Mouse (Mus musculus): ENCODE measurements at regions not wholly inside any gene's neighbourhood (a gene's known extent, or its start where the extent isn't known, plus 50 kb on each side); places are given as distances from the start of the nearest gene placed in this dataset.
A peak's percentile ranks its signal among the peaks of the same experiment; 100 is the strongest.

DNA sequence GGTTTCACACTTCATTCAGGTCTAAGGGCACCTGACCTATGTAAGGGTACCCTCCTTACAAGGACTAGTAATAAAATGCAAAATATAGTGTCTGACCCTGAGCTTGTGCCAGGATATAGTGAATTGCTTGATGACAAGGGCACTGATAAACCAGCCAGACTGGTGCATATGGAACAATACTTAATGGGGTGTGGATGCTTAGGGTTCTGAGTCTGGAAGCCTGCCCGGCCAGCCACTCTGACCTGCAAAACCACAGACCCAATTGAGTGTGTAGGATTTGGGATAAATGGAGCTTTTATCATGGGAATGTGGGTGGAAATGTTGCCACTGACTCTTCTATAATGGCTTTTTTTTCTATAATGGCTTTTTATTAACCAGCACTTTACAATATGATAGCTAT, 1838.7 kb upstream of the Dsel start:
- H3K9me3 ChIP-seq = no peaks in the 10 kb centered on the region
- H3K4me2 ChIP-seq = no peak overlapping the region
- no peaks in the 10 kb centered on the region for H3K27me3 ChIP-seq (replicated peaks)
- no peak overlapping the region for H3K4me3 ChIP-seq
- 75% methylated on average over 1 of the region's 1 CpGs for WGBS
- H3K9ac ChIP-seq = no peak overlapping the region
- ATAC-seq (replicated peaks) = no peak
- no peaks in the 10 kb centered on the region for H3K4me1 ChIP-seq
- no peaks in the 10 kb centered on the region for H3K36me3 ChIP-seq (replicated peaks)
- H3K27ac ChIP-seq = no peak overlapping the region

DNA sequence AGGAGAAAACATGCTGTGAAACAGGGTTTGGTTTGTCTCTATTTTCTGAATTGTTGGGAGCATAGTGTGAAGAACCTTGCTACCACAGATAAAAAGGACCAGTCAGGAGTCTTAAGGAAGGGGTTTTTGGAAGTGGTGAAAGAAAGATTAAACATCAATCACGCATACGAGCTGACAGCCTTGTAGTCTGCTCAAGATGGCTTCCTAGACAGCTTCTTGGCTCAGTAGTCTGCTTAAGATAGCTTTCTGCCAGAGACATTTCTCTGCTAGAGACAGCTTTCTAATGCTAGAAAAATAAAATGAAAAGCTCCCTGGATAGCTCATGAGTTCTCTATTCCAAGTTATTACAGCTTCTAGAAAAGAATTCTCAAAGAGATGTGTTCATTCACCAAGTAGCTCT, 1823.9 kb upstream of the Dsel start:
- no peak overlapping the region for H3K4me2 ChIP-seq
- H3K27ac ChIP-seq = no peak overlapping the region
- H3K9me3 ChIP-seq = no peaks in the 10 kb centered on the region
- H3K27me3 ChIP-seq (replicated peaks) = no peaks in the 10 kb centered on the region
- ATAC-seq (replicated peaks) = no peak
- no peak overlapping the region for H3K9ac ChIP-seq
- 77% methylated on average over 2 of the region's 2 CpGs for WGBS
- H3K4me1 ChIP-seq = no peaks in the 10 kb centered on the region
- H3K36me3 ChIP-seq (replicated peaks) = no peaks in the 10 kb centered on the region
- H3K4me3 ChIP-seq = no peak overlapping the region

GRCm38 (mm10) chr1:113676301-113676871, 1811.7 kb upstream of the Dsel start:
- peak; percentile 65 for ATAC-seq (replicated peaks)
- H3K27me3 ChIP-seq (replicated peaks) = no peaks in the 10 kb centered on the region
- H3K4me3 ChIP-seq = no peak overlapping the region
- 0% methylated on average over 1 of the region's 1 CpGs for WGBS
- no peak overlapping the region for H3K9ac ChIP-seq
- no peaks in the 10 kb centered on the region for H3K4me1 ChIP-seq
- H3K4me2 ChIP-seq = no peak overlapping the region
- no peak overlapping the region for H3K27ac ChIP-seq
- no peaks in the 10 kb centered on the region for H3K9me3 ChIP-seq
- no peaks in the 10 kb centered on the region for H3K36me3 ChIP-seq (replicated peaks)

DNA sequence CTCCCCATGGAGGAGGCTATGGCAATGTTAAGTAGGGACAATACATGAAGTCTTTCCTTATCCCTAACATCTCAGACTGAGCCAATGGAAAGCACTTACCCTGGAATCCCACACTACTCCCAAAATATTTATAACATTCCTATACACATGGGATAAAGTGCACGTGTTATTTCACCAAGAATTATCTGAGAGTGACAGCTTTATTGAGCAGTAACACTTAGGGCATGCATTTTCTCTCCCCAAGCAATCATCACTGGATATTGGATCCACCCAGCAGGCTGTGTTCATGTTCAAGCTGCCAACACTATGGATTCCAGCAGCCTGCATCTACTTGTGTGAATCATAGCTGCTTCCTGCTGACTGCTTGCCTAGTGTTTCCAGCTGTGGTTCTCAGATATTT, 1766.2 kb upstream of the Dsel start:
- Histone ChIP-seq H3K27me3 (replicated peaks) (no peaks in the 10 kb centered on the region), H3K4me3 (no peak overlapping the region), H3K9ac (no peak overlapping the region), H3K9me3 (no peaks in the 10 kb centered on the region), H3K4me2 (no peak overlapping the region), H3K4me1 (no peaks in the 10 kb centered on the region), H3K36me3 (replicated peaks) (no peaks in the 10 kb centered on the region), H3K27ac (no peak overlapping the region)
- no peak for ATAC-seq (replicated peaks)
- WGBS = 62% methylated on average over 1 of the region's 1 CpGs
